Mouse (Mus musculus): ENCODE data around the gene Gipc2.

Gene Gipc2

GRCm38 (mm10) chr3:152121169-152122009 is 44.6 kb downstream of the Gipc2 start:
- in situ Hi-C loops (cut with MboI, MseI), result no loop called here

GRCm38 (mm10) chr3:152119987-152120386 is 46.0 kb downstream of the Gipc2 start:
- in situ Hi-C loops (cut with MboI, MseI), result no loop called here

- in situ Hi-C loops (cut with MboI, MseI), result no loop called here
Observed at GRCm38 (mm10) chr3:152117941-152118340, 48.1 kb downstream of the Gipc2 start.

- in situ Hi-C loops (cut with MboI, MseI), result no loop called here
Observed at GRCm38 (mm10) chr3:152116140-152116539, 49.9 kb downstream of the Gipc2 start.

GRCm38 (mm10) chr3:152114786-152115185 is 51.2 kb downstream of the Gipc2 start:
- in situ Hi-C loops (cut with MboI, MseI), result loop anchor here (5.0 kb wide), 2 partner anchors 88 to 358 kb away; no protein-coding TSS in a partner anchor

GRCm38 (mm10) chr3:152114222-152114621 is 51.8 kb downstream of the Gipc2 start:
- in situ Hi-C loops (cut with MboI, MseI), result loop anchor here (5.0 kb wide), 2 partner anchors 88 to 358 kb away; no protein-coding TSS in a partner anchor

GRCm38 (mm10) chr3:152113496-152113895 is 52.5 kb downstream of the Gipc2 start:
- in situ Hi-C loops (cut with MboI, MseI), result loop anchor here (5.0 kb wide), 2 partner anchors 89 to 359 kb away; no protein-coding TSS in a partner anchor

GRCm38 (mm10) chr3:152112664-152113063 is 53.4 kb downstream of the Gipc2 start:
- in situ Hi-C loops (cut with MboI, MseI), result loop anchor here (5.0 kb wide), 2 partner anchors 90 to 360 kb away; no protein-coding TSS in a partner anchor

GRCm38 (mm10) chr3:152111482-152111881 is 54.5 kb downstream of the Gipc2 start:
- in situ Hi-C loops (cut with MboI, MseI), result loop anchor here (5.0 kb wide), 2 partner anchors 91 to 361 kb away; no protein-coding TSS in a partner anchor

- in situ Hi-C loops (cut with MboI, MseI), result loop anchor here (5.0 kb wide), 2 partner anchors 91 to 361 kb away; no protein-coding TSS in a partner anchor
Observed at GRCm38 (mm10) chr3:152111081-152111480, 54.9 kb downstream of the Gipc2 start.

- in situ Hi-C loops (cut with MboI, MseI), result no loop called here
Observed at GRCm38 (mm10) chr3:152109260-152109587, 56.8 kb downstream of the Gipc2 start.

GRCm38 (mm10) chr3:152108560-152109259 is 57.3 kb downstream of the Gipc2 start:
- in situ Hi-C loops (cut with MboI, MseI), result no loop called here

GRCm38 (mm10) chr3:152108003-152108395 is 58.0 kb downstream of the Gipc2 start:
- in situ Hi-C loops (cut with MboI, MseI), result no loop called here

GRCm38 (mm10) chr3:152107149-152108002 is 58.7 kb downstream of the Gipc2 start:
- in situ Hi-C loops (cut with MboI, MseI), result no loop called here

GRCm38 (mm10) chr3:152106225-152107148 is 59.5 kb downstream of the Gipc2 start:
- in situ Hi-C loops (cut with MboI, MseI), result no loop called here

GRCm38 (mm10) chr3:152105341-152105740 is 60.7 kb downstream of the Gipc2 start:
- in situ Hi-C loops (cut with MboI, MseI), result no loop called here

GRCm38 (mm10) chr3:152103381-152103780 is 62.6 kb downstream of the Gipc2 start:
- in situ Hi-C loops (cut with MboI, MseI), result no loop called here

GRCm38 (mm10) chr3:152101459-152101858 is 64.6 kb downstream of the Gipc2 start:
- in situ Hi-C loops (cut with MboI, MseI), result no loop called here

GRCm38 (mm10) chr3:152100119-152100818 is 65.8 kb downstream of the Gipc2 start:
- in situ Hi-C loops (cut with MboI, MseI), result no loop called here

GRCm38 (mm10) chr3:152095030-152095429 is 71.0 kb downstream of the Gipc2 start:
- in situ Hi-C loops (cut with MboI, MseI), result loop anchor here (10.0 kb wide), 1 partner anchor 950 kb away; no protein-coding TSS in a partner anchor
